Mouse (Mus musculus) retina, postnatal 1 day (tissue): ENCODE results near the gene Rab31.
A peak's percentile ranks its signal among the peaks of the same experiment; 100 is the strongest.

Experiments used
- DNase-seq: peaks from one replicate; pipeline ENCODE4 v3.0.0-alpha.2; 2012

Gene Rab31

GRCm38 (mm10) chr17:65614431-65614830, 158.1 kb downstream of the Rab31 start:
- DNase-seq: no peak

DNA sequence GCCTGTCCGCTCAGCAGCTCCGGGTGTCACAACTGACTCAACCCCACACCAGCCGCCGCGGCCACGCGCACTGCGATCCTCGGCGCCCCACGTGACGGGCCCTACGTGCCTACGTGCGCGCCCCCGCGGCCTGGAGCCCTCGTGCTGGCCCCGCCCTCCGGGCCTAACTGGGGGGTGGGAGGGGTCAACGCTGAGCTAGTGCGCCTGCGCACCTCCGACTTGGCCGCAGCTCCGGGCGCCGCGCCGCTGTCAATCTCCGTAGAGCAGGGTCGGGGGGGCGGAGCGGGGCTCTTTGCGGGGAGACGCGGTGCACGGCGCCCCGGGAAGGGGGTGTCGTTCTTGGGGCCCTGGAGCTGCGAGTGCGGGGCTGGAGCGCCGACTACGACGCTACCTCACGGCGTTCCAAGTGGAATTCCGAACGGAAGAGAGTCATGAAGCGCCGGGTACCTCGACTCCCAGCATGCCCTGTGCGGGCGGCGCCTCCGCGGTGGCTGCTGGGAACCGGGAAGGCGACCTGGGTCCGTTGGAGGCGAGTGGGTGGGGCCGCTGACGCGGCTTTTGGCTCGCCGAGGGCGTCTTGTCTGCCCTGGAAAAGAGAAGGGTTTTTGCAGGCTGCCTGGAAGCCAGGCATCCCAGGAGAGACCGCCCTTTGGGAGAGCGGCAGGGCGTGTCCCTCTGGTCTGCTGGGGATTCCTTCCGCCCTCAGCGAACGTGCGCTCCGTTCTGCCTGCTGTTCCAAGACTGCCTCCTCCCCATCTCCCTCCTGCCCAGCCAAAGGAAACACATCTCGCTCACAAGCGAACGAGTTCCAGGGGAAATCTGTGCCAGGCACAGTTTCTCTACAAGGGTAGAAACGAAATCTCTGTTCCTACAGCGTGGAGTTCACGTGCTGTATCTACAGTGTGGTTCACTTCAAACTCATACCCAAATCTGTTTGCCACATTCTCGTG, 158.8 kb downstream of the Rab31 start, which contains the start of gene Vapa:
Gene Vapa, minus strand, starts transcription at position 93 of the 950 bp plus-strand sequence.
- DNase-seq: peak; percentile 98

- DNase-seq: no peak
Observed at GRCm38 (mm10) chr17:65613142-65613462, 159.4 kb downstream of the Rab31 start.

GRCm38 (mm10) chr17:65612391-65613141, 160.0 kb downstream of the Rab31 start:
- peak; percentile 65 for DNase-seq

GRCm38 (mm10) chr17:65611721-65612120, 160.8 kb downstream of the Rab31 start:
- no peak for DNase-seq

GRCm38 (mm10) chr17:65608743-65609142, 163.8 kb downstream of the Rab31 start:
- DNase-seq: no peak

GRCm38 (mm10) chr17:65608312-65608687, 164.3 kb downstream of the Rab31 start:
- DNase-seq: no peak

- DNase-seq: peak; percentile 43
Observed at GRCm38 (mm10) chr17:65607574-65608311, 164.8 kb downstream of the Rab31 start.

- no peak for DNase-seq
Observed at GRCm38 (mm10) chr17:65606014-65606413, 166.5 kb downstream of the Rab31 start.

GRCm38 (mm10) chr17:65604892-65605291, 167.7 kb downstream of the Rab31 start:
- DNase-seq: no peak

GRCm38 (mm10) chr17:65604315-65604714, 168.2 kb downstream of the Rab31 start:
- no peak for DNase-seq
